Mouse (Mus musculus): ENCODE data around the gene Gm20594. TPM values are rescaled to one million over a fixed set of nuclear protein-coding genes. Genes with fewer than 3 reads are reported as not detected.

Gene Gm20594
- total RNA-seq (2021): not detected
- long read RNA-seq, experiment 1: 0 reads
- long read RNA-seq, experiment 2: 0 reads

- no peak for DNase-seq (ENCODE audit: low spot score in 2 of 2)
Measured at GRCm38 (mm10) chr6:79817616-79818015, at the start of gene Gm20594. Gm20594 (plus strand) TSS chr6:79817916.

- no peak for DNase-seq (ENCODE audit: low spot score in 2 of 2)
Measured at GRCm38 (mm10) chr6:79818114-79818513, 398 bp downstream of the Gm20594 start.

- peak in 1 of 2 experiments; percentile 10 for DNase-seq (ENCODE audit: low spot score in 2 of 2)
Measured at GRCm38 (mm10) chr6:79833845-79834244, 16.1 kb downstream of the Gm20594 start.

GRCm38 (mm10) chr6:79846829-79847228 lies 29.1 kb downstream of the Gm20594 start:
- DNase-seq (ENCODE audit: low spot score in 2 of 2): peak in 1 of 2 experiments; percentile 33

Other genes starting within 250 kb of the Gm20594 start
- gene Lrrtm4, start 201.0 kb downstream of the Gm20594 start, total RNA-seq (2021): 10 to 100 TPM; 54.0 to 59.1 TPM